Mouse (Mus musculus): Measurements from ENCODE around the gene Kmt2c.

Kmt2c gene

GRCm38 (mm10) chr5:25498346-25498820 lies at the start of gene Kmt2c:
TSS of gene Kmt2c (minus strand) at chr5:25498783.
- peak; percentile 90 for DNase-seq (ENCODE audit: low read depth)

DNA sequence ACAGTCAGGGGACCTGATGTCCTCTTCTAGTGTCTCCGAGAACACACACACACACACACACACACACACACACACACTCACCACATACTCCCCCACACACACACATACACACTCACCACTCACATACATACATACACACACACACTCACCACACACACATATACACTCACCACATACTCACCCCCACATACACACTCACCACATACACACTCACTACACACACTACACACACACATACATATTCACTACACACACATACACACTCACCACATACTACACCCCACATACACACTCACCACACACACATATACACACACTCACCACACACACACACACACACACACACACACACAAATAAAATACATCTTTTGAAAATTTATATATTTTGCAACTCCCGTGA lies 48.3 kb upstream of the Kmt2c start:
- no peak for DNase-seq (ENCODE audit: low read depth)

GRCm38 (mm10) chr5:25544566-25544965 lies 46.0 kb upstream of the Kmt2c start:
- peak; percentile 32 for DNase-seq (ENCODE audit: low read depth)

GRCm38 (mm10) chr5:25544061-25544460 lies 45.5 kb upstream of the Kmt2c start:
- DNase-seq (ENCODE audit: low read depth), result peak; percentile 89

DNA sequence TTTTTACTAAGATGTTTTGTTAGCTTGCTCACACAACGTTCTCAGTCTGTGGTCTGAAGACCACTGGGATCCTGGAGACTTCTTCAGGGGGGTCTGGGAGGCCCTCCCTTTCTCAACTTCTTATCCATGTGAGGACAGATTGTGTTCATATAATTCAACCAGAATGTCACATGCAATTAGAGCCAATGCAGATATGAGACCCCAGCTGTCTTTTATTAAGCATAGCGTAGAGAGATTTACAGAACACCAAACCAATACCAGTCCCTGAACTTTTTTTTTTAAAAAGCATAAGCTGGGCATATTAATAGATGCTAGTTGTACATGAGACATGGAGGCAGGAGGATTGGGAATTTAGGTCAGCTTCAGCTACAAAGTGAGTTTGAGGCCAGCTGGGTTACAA lies 43.1 kb upstream of the Kmt2c start:
- peak; percentile 49 for DNase-seq (ENCODE audit: low read depth)

DNA sequence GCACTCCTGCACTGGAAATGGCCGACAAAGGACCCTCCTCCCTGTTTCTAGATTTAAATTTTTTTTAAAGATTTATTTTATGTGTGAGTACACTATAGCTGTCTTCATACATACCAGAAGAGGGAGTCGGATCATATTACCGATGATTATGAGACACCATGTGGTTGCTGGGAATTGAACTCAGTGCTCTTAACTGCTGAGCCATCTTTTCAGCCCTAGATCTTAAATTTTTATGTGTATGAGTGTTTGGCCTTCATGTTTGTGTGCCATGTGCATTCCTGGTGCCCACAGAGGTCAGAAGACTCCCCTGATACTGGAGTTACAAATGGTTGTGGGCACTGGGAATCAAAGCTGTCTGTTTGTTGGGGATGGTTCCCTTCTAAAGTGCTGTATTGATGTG lies 42.3 kb upstream of the Kmt2c start:
- DNase-seq (ENCODE audit: low read depth), result peak; percentile 61

DNA sequence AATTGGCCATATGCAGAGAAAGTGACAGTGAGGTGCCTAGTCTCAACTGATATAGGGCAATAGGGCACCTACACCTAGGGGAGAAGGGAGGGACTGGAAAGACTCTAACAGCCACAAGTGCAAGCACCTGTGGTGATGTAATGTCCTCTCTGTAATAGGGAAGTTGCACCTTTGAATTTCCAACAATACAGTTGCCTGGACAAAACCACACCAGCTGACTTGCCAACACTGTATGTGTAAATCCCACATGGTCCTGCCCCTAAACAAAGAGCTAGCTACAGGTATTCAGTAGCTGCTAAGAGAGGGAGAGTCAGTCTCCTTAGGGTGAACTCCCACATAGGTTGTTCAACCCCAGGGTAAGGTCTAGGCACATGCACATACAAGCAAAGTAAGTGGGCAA lies 41.8 kb upstream of the Kmt2c start:
- DNase-seq (ENCODE audit: low read depth), result no peak

- DNase-seq (ENCODE audit: low read depth), result no peak
Observed at GRCm38 (mm10) chr5:25536921-25537409, 38.4 kb upstream of the Kmt2c start.

- DNase-seq (ENCODE audit: low read depth), result no peak
Observed at GRCm38 (mm10) chr5:25536451-25536850, 37.9 kb upstream of the Kmt2c start.

GRCm38 (mm10) chr5:25535566-25535965 lies 37.0 kb upstream of the Kmt2c start:
- DNase-seq (ENCODE audit: low read depth), result no peak

GRCm38 (mm10) chr5:25533298-25533697 lies 34.7 kb upstream of the Kmt2c start:
- DNase-seq (ENCODE audit: low read depth), result no peak

DNA sequence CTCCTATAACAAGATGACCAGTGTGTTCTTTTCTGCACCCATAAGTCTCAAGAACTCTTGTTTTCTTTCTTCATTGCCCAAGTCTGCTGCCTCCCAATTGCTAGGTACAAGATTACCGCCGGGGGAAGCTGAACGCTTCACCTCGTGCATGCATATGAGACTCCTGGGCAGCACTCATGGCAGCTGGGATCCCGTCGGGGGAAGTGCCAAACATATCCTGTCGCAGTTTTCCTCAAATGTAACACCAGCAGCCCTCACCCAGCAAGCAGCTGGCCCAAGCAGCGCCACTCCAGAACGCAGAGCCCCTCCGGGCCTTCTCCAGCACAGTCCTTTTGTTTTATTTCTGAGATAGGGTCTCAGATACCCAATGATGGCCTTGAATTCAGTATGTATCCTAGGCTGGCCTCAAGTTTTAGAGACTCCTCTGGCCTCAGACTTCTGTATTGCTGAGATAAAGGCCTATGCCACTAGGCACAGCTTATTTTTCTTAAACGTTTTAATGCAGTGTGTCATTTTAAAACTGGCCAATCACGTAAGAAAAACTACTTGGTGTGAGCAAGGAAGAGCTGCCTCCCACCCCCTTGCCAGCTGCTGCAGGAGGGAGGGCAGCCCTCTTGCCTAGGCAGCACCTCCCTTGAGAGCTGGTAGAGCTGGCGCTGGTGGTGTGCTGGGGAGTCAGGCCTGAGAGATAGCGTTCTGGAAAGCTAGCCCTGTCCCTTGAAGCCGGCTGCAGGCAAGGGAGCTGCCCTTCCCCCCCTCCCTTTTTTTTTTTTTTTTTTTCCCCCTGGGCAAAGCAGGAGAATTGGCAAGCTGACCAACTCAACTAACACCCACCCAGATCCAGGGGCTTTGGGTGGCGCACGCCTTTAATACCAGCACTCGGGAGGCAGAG lies 33.9 kb upstream of the Kmt2c start:
- DNase-seq (ENCODE audit: low read depth), result no peak

GRCm38 (mm10) chr5:25530629-25531028 lies 32.0 kb upstream of the Kmt2c start:
- no peak for DNase-seq (ENCODE audit: low read depth)

GRCm38 (mm10) chr5:25529529-25530421 lies 31.2 kb upstream of the Kmt2c start:
- peak; percentile 100 for DNase-seq (ENCODE audit: low read depth)

DNA sequence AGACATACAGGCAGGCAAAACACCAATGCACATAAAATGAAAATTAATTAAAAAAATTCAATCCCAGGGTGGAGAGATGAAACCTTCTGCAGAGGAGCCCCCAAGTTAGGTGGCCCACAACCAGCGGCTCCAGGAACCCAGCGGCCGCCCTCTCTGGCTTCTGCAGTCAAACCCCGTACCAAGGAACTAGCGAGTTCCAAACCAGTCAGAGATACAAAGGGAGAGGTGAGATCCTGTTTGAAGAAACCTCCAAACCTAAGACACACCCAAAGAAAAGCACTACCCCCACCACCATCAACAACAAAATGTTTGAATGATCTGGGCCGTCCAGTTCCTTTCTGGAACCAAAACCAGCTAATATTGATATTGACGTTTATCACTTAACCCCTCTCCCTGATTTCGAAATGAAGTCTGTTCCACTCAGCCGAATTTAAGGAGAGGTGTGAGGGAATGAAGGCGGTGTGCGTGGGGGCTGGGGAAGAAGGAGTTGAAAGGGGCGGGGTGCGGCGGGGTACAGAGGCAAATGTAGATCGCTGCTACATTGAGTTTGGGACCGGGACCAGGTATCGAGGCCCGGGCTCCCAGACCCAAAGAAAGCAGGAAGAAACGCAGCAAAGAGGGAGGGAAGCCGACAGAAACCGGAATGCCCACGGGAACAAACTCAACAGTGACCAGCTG lies 30.4 kb upstream of the Kmt2c start:
- no peak for DNase-seq (ENCODE audit: low read depth)

GRCm38 (mm10) chr5:25527971-25528370 lies 29.4 kb upstream of the Kmt2c start:
- no peak for DNase-seq (ENCODE audit: low read depth)

- DNase-seq (ENCODE audit: low read depth), result peak; percentile 25
Observed at GRCm38 (mm10) chr5:25526926-25527325, 28.3 kb upstream of the Kmt2c start.

- peak; percentile 31 for DNase-seq (ENCODE audit: low read depth)
Observed at GRCm38 (mm10) chr5:25526116-25526515, 27.5 kb upstream of the Kmt2c start.

GRCm38 (mm10) chr5:25521461-25521860 lies 22.9 kb upstream of the Kmt2c start:
- no peak for DNase-seq (ENCODE audit: low read depth)

GRCm38 (mm10) chr5:25519820-25520219 lies 21.2 kb upstream of the Kmt2c start:
- DNase-seq (ENCODE audit: low read depth), result peak; percentile 21

- no peak for DNase-seq (ENCODE audit: low read depth)
Observed at GRCm38 (mm10) chr5:25517550-25517949, 19.0 kb upstream of the Kmt2c start.

- DNase-seq (ENCODE audit: low read depth), result no peak
Observed at GRCm38 (mm10) chr5:25516301-25516895, 17.8 kb upstream of the Kmt2c start.

All from NIH3T3 (cell line).